Mouse (Mus musculus) bone marrow macrophage, adult 2 months (primary cell): Measurements from ENCODE around the gene Kctd6. TPM values are rescaled to one million over a fixed set of nuclear protein-coding genes. Genes with fewer than 3 reads are reported as not detected.
"Not testable (repeated sequence)": the region's sequence is repeated elsewhere in the genome, so short reads cannot be mapped to it uniquely, and the experiment has no call there.

Experiments
- H3K27ac ChIP-seq: 2 replicates; pipeline ENCODE4 v1.5.1; 2012; ENCODE audit warnings: low read depth, low read length; ENCODE audit not compliant: insufficient read depth
- H3K4me1 ChIP-seq: 2 replicates; pipeline ENCODE4 v1.6.1; 2012; ENCODE audit warnings: low read length; ENCODE audit not compliant: control insufficient read depth, insufficient read depth
- H3K4me3 ChIP-seq: 2 replicates; pipeline ENCODE4 v1.5.1; 2012; ENCODE audit warnings: mild to moderate bottlenecking, low read length, moderate library complexity; ENCODE audit not compliant: insufficient read depth
- CTCF ChIP-seq: IDR thresholded peaks from 2 replicates; pipeline ENCODE4 v1.5.1; 2012; ENCODE audit warnings: low read depth, mild to moderate bottlenecking, low read length, moderate library complexity
- POLR2A ChIP-seq: IDR thresholded peaks from 2 replicates; pipeline ENCODE4 v1.6.1; 2012; ENCODE audit warnings: mild to moderate bottlenecking, low read depth, low read length, borderline replicate concordance
- polyA plus RNA-seq: library from polyadenylated mRNA; stranded (reverse); fragments of >200 nt; gene quantifications from 2 replicates; pipeline ENCODE4 v1.2.4, GENCODE M21; 2012; ENCODE audit not compliant: missing spikeins, insufficient read depth, insufficient read length

Gene Kctd6
- polyA plus RNA-seq, 1 experiment = 13.3 TPM

GRCm38 (mm10) chr14:8259166-8259565, 45.2 kb downstream of the Kctd6 start, which contains the start of gene Acox2:
TSS of gene Acox2 (minus strand) at chr14:8259353.
- Histone ChIP-seq H3K4me3 (no peak within 1 kb of the TSS), H3K4me1 (no peaks in the 10 kb centered on the region), H3K27ac (no peak within 1 kb of the TSS)
- TF ChIP-seq POLR2A = no peak
- no peak for TF ChIP-seq CTCF

DNA sequence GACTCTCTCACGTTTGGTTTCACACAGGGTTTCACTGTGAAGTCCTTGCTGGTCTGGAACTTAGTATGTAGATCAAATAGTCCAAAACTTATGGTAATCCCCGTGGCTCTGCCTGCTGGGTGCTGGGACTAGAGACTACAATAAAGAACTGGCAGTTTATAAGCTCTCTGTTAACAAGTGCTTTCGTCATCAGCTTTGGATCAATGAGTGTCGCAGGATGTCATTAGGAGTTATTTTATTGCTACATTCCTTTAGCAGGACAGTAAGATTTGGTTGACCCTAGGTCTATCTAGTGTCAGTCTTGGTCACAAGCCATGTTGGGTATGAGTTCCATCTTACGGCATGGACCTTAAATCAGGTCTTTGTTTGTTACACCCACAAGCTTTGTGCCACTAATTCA, 46.3 kb downstream of the Kctd6 start:
- H3K4me1 ChIP-seq = no peaks in the 10 kb centered on the region
- no peak for TF ChIP-seq CTCF
- TF ChIP-seq POLR2A = no peak
- H3K4me3 ChIP-seq = no peak overlapping the region
- H3K27ac ChIP-seq = no peak overlapping the region

DNA sequence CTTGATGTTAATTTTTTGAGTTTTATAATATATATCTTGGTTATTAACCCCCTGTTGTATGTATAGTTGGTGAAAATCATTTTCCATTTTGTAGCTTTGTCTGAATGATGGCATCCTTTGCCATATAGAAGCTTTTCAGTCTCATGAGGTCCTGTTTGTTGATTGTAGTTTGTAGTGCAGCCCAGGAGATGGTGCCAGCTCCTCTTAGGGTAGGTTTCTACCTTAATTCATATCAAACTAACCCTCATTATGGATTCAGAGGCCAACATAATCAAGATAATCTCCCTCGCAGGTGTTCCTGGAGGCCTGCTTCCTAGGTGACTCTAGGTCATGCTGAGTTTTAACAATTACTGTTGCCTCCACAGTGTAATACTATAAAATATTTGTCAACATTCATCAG, 48.3 kb downstream of the Kctd6 start:
- Histone ChIP-seq H3K4me1 (no peaks in the 10 kb centered on the region), H3K27ac (no peak overlapping the region), H3K4me3 (no peak overlapping the region)
- no peak for TF ChIP-seq POLR2A
- no peak for TF ChIP-seq CTCF

GRCm38 (mm10) chr14:8264378-8264777, 50.4 kb downstream of the Kctd6 start:
- TF ChIP-seq POLR2A (no peak), CTCF (no peak)
- Histone ChIP-seq H3K4me1 (no peaks in the 10 kb centered on the region), H3K27ac (no peak overlapping the region)

DNA sequence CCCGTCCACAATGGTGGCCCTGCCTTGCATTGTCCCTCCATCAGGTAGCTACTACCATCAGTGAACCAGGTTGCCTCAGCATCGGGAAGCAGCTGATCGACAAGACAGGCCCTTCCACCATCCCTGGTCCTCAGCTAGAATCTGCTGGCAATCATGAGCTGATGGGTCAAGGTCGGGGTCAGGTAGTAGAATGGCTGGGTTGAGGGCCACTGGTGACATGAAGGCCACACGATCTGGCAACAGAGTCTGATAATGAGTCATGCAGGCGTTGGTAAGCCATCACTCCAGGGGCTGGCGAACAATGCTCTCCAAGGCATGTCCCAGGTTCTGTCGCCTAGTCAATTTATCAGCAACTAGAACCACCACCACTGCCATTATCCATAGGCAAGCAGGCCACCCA, 57.3 kb downstream of the Kctd6 start:
- H3K4me3 ChIP-seq, H3K4me1 ChIP-seq, H3K27ac ChIP-seq: not testable (repeated sequence)

More at GRCm38 (mm10) chr14:8264378-8264777, 50.4 kb downstream of the Kctd6 start:
- no peak overlapping the region for H3K4me3 ChIP-seq

Other genes with a start within 250 kb of the Kctd6 start
- 0.17 TPM in 1 of 2 replicates, not detected in the other for gene Dnase1l3, start 219.6 kb upstream of the Kctd6 start, polyA plus RNA-seq
- gene Abhd6, start 211.2 kb upstream of the Kctd6 start, polyA plus RNA-seq = 0.54 TPM in 1 of 2 replicates, not detected in the other
- gene Rpp14, start 133.8 kb upstream of the Kctd6 start, polyA plus RNA-seq = 13.3 and 20.1 TPM in 2 replicates
- 41.8 and 45.3 TPM in 2 replicates for gene Pxk, start 115.9 kb upstream of the Kctd6 start, polyA plus RNA-seq
- gene Pdhb, start 41.1 kb upstream of the Kctd6 start, polyA plus RNA-seq = 58.0 and 67.2 TPM in 2 replicates
- not detected in 2 replicates for gene Acox2, start 45.2 kb downstream of the Kctd6 start, polyA plus RNA-seq
- gene Fam107a, start 103.9 kb downstream of the Kctd6 start, polyA plus RNA-seq = not detected in 2 replicates
- not detected in 2 replicates for gene Oit1, start 164.6 kb downstream of the Kctd6 start, polyA plus RNA-seq